Mouse (Mus musculus) limb, embryonic 10.5 days (tissue): ENCODE measurements around the gene Slc35b4. TPM values are rescaled to one million over a fixed set of nuclear protein-coding genes. Genes with fewer than 3 reads are reported as not detected.

Experiments used
- DNase-seq: peaks from one replicate; pipeline ENCODE4 v3.0.0-alpha.2; 2017; ENCODE audit warnings: low spot score
- H3K27ac ChIP-seq: fragments of 300-500 bp; sonication (generic); 2 replicates; pipeline ENCODE4 v1.5.1; 2016; ENCODE audit warnings: mild to moderate bottlenecking
- H3K27me3 ChIP-seq: fragments of 300-500 bp; sonication (generic); 2 replicates; pipeline ENCODE4 v1.6.1; 2016; ENCODE audit warnings: low read depth, mild to moderate bottlenecking; ENCODE audit not compliant: poor library complexity, severe bottlenecking
- H3K36me3 ChIP-seq: fragments of 300-500 bp; sonication (generic); 2 replicates; pipeline ENCODE4 v1.6.1; 2016; ENCODE audit warnings: mild to moderate bottlenecking, moderate library complexity
- H3K4me1 ChIP-seq: fragments of 300-500 bp; sonication (generic); 2 replicates; pipeline ENCODE4 v1.6.1; 2016
- H3K4me3 ChIP-seq: fragments of 300-500 bp; sonication (generic); 2 replicates; pipeline ENCODE4 v1.5.1; 2016; ENCODE audit warnings: mild to moderate bottlenecking, moderate library complexity
- H3K9me3 ChIP-seq: fragments of 300-500 bp; sonication (generic); replicated peaks from 2 replicates; pipeline ENCODE4 v1.6.1; 2016; ENCODE audit warnings: mild to moderate bottlenecking
- WGBS: fragments of 180-500 bp; shearing (Covaris S2); methylation state at CpG from one replicate; pipeline ENCODE4 v1.1.7; 2016; 5-methylcytosine and 5-hydroxymethylcytosine counted together
- polyA plus RNA-seq: library from polyadenylated mRNA; unstranded; fragments of >200 nt; fragmentation: Nextera tagmentation; extraction: Ambion mirVana; gene quantifications from 2 replicates; pipeline ENCODE4 v1.2.1, GENCODE M21; 2016

Slc35b4 gene
- 37.9 and 40.1 TPM in 2 replicates for polyA plus RNA-seq

DNA sequence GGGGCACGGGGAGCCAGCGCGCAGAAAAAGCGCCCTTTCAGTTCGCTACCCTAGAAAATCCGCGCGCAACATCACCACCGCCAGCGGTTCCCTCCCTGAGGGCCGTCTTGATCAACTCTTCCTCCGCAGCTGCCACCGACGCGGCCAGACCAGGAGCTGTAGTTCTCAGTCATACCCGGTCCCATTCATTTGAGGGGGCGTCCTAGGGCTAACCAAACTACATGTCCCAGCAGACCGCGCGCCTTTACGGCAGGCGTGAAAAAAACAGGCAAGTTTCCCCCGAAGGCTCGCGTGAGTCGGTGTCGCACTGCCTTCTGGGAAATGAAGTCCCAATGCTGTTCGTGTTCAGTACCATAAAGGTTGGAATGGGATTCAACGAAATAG, at the start of gene Slc35b4:
Gene Slc35b4 (minus strand): TSS at position 248 of the 384 bp plus-strand sequence.
- Histone ChIP-seq H3K27ac (peak within 1 kb of the TSS; percentile 90), H3K4me3 (peak within 1 kb of the TSS; percentile 91), H3K9me3 (no peaks in the 10 kb centered on the region), H3K27me3 (no peaks in the 10 kb centered on the region), H3K36me3 (peaks cover 4% of the 10 kb centered on the region; the same call in 1 of the 2 replicates), H3K4me1 (peaks cover 9% of the 10 kb centered on the region)
- WGBS, result under 1% methylated on average over 29 of the region's 29 CpGs
- peak; percentile 92 for DNase-seq

GRCm38 (mm10) chr6:34225004-34225599, 48.2 kb upstream of the Slc35b4 start:
- H3K4me3 ChIP-seq, result no peak overlapping the region
- peaks cover 1% of the 10 kb centered on the region; the same call in 1 of the 2 replicates for H3K27me3 ChIP-seq
- DNase-seq, result no peak
- H3K36me3 ChIP-seq, result no peaks in the 10 kb centered on the region
- H3K4me1 ChIP-seq, result no peaks in the 10 kb centered on the region
- H3K9me3 ChIP-seq, result no peaks in the 10 kb centered on the region; the same call in 1 of the 2 replicates
- no peak overlapping the region for H3K27ac ChIP-seq
- WGBS, result 97% methylated on average over 3 of the region's 3 CpGs

GRCm38 (mm10) chr6:34216450-34217319, 39.8 kb upstream of the Slc35b4 start:
- no peaks in the 10 kb centered on the region for H3K9me3 ChIP-seq
- DNase-seq, result no peak
- no peaks in the 10 kb centered on the region for H3K27me3 ChIP-seq
- no peak overlapping the region for H3K4me3 ChIP-seq
- no peak overlapping the region for H3K27ac ChIP-seq
- no peaks in the 10 kb centered on the region for H3K36me3 ChIP-seq
- H3K4me1 ChIP-seq, result no peaks in the 10 kb centered on the region
- WGBS, result 55% methylated on average over 9 of the region's 9 CpGs

- H3K4me3 ChIP-seq, result no peak overlapping the region
- 79% methylated on average over 3 of the region's 3 CpGs for WGBS
Measured at GRCm38 (mm10) chr6:34205754-34206153, 28.8 kb upstream of the Slc35b4 start.

GRCm38 (mm10) chr6:34204971-34205572, 28.2 kb upstream of the Slc35b4 start:
- Histone ChIP-seq H3K4me3 (no peak overlapping the region), H3K27ac (no peak overlapping the region), H3K27me3 (no peaks in the 10 kb centered on the region), H3K9me3 (no peaks in the 10 kb centered on the region), H3K36me3 (no peaks in the 10 kb centered on the region), H3K4me1 (peaks cover 6% of the 10 kb centered on the region)
- DNase-seq, result peak; percentile 40
- WGBS, result 77% methylated on average over 8 of the region's 8 CpGs

More at GRCm38 (mm10) chr6:34205754-34206153, 28.8 kb upstream of the Slc35b4 start:
- H3K36me3 ChIP-seq, result no peaks in the 10 kb centered on the region
- no peak for DNase-seq
- no peaks in the 10 kb centered on the region for H3K27me3 ChIP-seq
- H3K27ac ChIP-seq, result no peak overlapping the region
- peaks cover 6% of the 10 kb centered on the region for H3K4me1 ChIP-seq
- no peaks in the 10 kb centered on the region for H3K9me3 ChIP-seq

DNA sequence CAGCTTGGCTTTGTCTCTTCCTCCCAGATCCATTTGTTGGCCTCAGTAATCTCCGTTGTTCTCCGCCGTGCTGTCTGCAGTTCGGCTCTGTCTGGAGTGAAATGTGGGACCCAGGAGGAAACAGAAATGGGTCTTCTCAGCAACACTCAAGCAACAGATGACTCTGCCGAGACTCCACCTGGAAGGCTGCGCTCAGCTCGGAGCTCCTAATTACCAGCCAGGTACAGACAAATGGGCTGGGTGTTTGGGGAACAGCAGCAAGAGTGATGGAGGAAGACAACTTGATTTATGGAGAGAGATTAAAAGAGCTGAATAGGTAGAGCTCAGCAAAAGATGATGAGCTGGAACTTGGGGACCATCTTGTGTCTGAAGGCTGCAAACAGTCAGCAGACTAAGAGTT, 26.6 kb upstream of the Slc35b4 start:
- DNase-seq, result no peak
- H3K4me1 ChIP-seq, result peaks cover 6% of the 10 kb centered on the region
- no peaks in the 10 kb centered on the region for H3K36me3 ChIP-seq
- no peak overlapping the region for H3K4me3 ChIP-seq
- no peaks in the 10 kb centered on the region for H3K27me3 ChIP-seq
- WGBS, result 66% methylated on average over 7 of the region's 7 CpGs
- no peaks in the 10 kb centered on the region for H3K9me3 ChIP-seq
- H3K27ac ChIP-seq, result no peak overlapping the region

- DNase-seq, result no peak
- H3K27ac ChIP-seq, result no peak overlapping the region
- H3K9me3 ChIP-seq, result no peaks in the 10 kb centered on the region
- WGBS, result 92% methylated on average over 1 of the region's 1 CpGs
- H3K4me3 ChIP-seq, result no peak overlapping the region
- no peaks in the 10 kb centered on the region for H3K36me3 ChIP-seq
- no peaks in the 10 kb centered on the region for H3K27me3 ChIP-seq
- H3K4me1 ChIP-seq, result no peaks in the 10 kb centered on the region
Measured at GRCm38 (mm10) chr6:34194981-34195380, 18.1 kb upstream of the Slc35b4 start.

- Histone ChIP-seq H3K9me3 (no peaks in the 10 kb centered on the region), H3K4me3 (no peak overlapping the region), H3K36me3 (no peaks in the 10 kb centered on the region), H3K4me1 (no peaks in the 10 kb centered on the region), H3K27me3 (no peaks in the 10 kb centered on the region), H3K27ac (no peak overlapping the region)
- peak; percentile 63 for DNase-seq
- 69% methylated on average over 12 of the region's 12 CpGs for WGBS
Measured at GRCm38 (mm10) chr6:34193708-34194475, 17.0 kb upstream of the Slc35b4 start.

- H3K27ac ChIP-seq, result no peak overlapping the region
- 93% methylated on average over 8 of the region's 8 CpGs for WGBS
- no peaks in the 10 kb centered on the region for H3K27me3 ChIP-seq
- no peaks in the 10 kb centered on the region for H3K9me3 ChIP-seq
- no peaks in the 10 kb centered on the region for H3K4me1 ChIP-seq
- H3K4me3 ChIP-seq, result no peak overlapping the region
- no peak for DNase-seq
- H3K36me3 ChIP-seq, result no peaks in the 10 kb centered on the region
Measured at GRCm38 (mm10) chr6:34191401-34191800, 14.5 kb upstream of the Slc35b4 start.

GRCm38 (mm10) chr6:34189494-34189893, 12.6 kb upstream of the Slc35b4 start:
- no peak for DNase-seq
- Histone ChIP-seq H3K27me3 (no peaks in the 10 kb centered on the region), H3K4me3 (no peak overlapping the region), H3K4me1 (no peaks in the 10 kb centered on the region), H3K27ac (no peak overlapping the region), H3K36me3 (no peaks in the 10 kb centered on the region), H3K9me3 (no peaks in the 10 kb centered on the region)
- WGBS, result 88% methylated on average over 3 of the region's 3 CpGs

- no peaks in the 10 kb centered on the region for H3K9me3 ChIP-seq
- DNase-seq, result no peak
- no peaks in the 10 kb centered on the region for H3K27me3 ChIP-seq
- no peaks in the 10 kb centered on the region for H3K4me1 ChIP-seq
- H3K36me3 ChIP-seq, result no peaks in the 10 kb centered on the region
- H3K4me3 ChIP-seq, result no peak overlapping the region
- 64% methylated on average over 7 of the region's 7 CpGs for WGBS
- no peak overlapping the region for H3K27ac ChIP-seq
Measured at GRCm38 (mm10) chr6:34187986-34188599, 11.2 kb upstream of the Slc35b4 start.

DNA sequence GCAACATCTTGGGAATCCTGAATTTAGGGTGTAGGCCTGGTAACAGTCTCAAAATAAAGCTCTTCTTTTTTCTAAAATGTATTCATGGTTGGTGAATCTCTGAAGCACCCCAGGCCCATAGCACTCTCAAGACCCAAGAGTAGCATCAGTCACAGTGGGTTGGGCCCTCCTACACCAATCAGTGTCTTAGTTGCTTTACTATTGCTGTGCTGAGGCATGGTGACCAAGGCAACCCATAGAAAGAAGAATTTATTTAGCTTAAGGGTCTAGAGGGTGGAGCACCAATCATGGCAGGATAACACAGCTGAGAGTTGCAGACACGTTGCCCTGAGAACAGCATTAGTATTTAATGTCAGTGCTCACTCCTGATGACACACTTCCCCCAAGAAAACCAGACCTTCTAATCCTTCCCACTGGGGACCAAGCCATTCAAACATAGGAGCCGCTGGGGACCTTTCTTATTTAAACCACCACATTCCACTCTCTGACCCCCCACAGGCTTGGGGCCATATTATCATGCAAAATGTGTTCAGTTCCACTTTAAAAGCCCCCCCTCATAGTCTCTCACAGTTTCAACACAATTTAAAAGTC, 10.5 kb upstream of the Slc35b4 start:
- Histone ChIP-seq H3K27me3 (no peaks in the 10 kb centered on the region), H3K4me1 (no peaks in the 10 kb centered on the region), H3K4me3 (no peak overlapping the region), H3K9me3 (no peaks in the 10 kb centered on the region), H3K27ac (no peak overlapping the region), H3K36me3 (no peaks in the 10 kb centered on the region)
- WGBS, result 65% methylated on average over 2 of the region's 2 CpGs
- DNase-seq, result no peak
